Mouse (Mus musculus): ENCODE data around the gene Asb2. TPM values are rescaled to one million over a fixed set of nuclear protein-coding genes. Genes with fewer than 3 reads are reported as not detected.

Gene Asb2
- polyA plus RNA-seq, 1 experiment from 2014 or later = 1.8 TPM

DNA sequence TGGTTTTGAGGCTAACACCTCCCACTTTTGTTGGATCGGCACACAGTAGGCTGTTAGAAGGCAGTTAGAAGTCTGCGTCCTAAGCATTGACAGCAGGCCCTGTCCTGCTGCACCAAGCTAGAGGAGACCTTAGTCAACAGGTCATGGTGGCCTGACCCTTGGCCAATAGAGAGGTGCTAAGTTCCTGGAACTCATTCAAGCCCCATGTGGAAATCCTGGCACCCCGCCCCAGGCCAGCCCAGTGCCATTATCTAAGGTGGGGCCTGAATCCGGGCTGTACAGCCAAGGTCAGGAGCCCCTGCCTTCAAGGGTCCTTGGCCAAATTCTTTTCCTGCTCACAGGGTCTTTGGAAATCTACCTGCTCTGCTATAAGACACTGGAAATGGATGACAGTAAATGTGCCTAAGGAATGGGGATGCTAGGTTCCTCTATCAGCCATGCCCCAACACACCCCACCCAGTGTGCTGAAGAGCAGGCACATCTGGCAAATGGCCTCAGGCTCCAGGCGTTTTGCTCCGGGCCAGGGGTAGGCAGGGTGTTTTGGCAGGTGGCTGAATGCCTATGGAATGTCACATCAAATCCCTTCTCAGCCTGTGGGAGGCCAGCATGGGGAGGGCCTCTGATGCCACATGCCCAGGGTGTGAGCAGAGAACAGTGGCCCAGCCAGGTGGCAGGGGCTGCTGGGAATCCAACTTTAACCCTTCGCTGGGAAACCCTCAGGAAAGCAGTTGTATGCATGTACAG is 27.2 kb downstream of the Asb2 start:
- TF ChIP-seq CTCF (IDR thresholded peaks at IDR 0.05; ENCODE audit: low read depth) = no peak
- H3K27me3 ChIP-seq (ENCODE audit: insufficient read depth, low read length) = peaks cover 11% of the 10 kb centered on the region; the same call in 1 of the 2 replicates
- no peaks in the 10 kb centered on the region for H3K9me3 ChIP-seq (replicated peaks; ENCODE audit: low read length)
- no peaks in the 10 kb centered on the region; the same call in 1 of the 2 replicates for H3K4me1 ChIP-seq (replicated peaks; ENCODE audit: insufficient read depth, low read length)
- no peak for DNase-seq (ENCODE audit: low spot score)
- no peak overlapping the region for H3K4me2 ChIP-seq (ENCODE audit: low read length)
- WGBS = 57% methylated on average over 7 of the region's 7 CpGs
- H3K4me3 ChIP-seq (replicated peaks; ENCODE audit: low read depth, low read length) = no peak overlapping the region
- H3K36me3 ChIP-seq (ENCODE audit: insufficient read depth, low read length) = no peaks in the 10 kb centered on the region
- ATAC-seq (replicated peaks; ENCODE audit: low FRiP score, low read depth) = no peak
- H3K27ac ChIP-seq = no peak overlapping the region
- H3K9ac ChIP-seq (ENCODE audit: low read depth, low read length) = no peak overlapping the region

DNA sequence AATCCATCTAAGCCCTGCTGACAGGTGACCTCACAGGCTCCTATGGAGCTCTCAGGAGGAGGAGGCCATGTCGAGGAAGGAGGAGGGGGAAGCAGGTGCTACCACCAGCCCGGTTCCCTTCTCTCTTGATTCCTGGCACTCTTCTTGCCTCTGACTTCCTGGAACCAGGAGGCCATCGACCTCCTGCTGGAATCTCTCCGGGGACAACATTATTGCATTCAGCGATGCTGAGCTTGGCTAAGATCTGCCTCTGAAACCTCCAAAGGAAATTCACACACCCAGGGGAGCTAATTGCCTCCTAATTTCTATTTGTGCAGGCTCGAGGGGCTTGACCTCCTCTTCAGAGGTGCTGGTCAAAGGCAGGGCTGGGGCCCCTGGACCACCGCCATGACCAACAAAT is 28.7 kb downstream of the Asb2 start:
- Histone ChIP-seq H3K4me3 (replicated peaks; ENCODE audit: low read depth, low read length) (no peak overlapping the region), H3K9ac (ENCODE audit: low read depth, low read length) (no peak overlapping the region), H3K27ac (no peak overlapping the region), H3K4me2 (ENCODE audit: low read length) (no peak overlapping the region), H3K4me1 (replicated peaks; ENCODE audit: insufficient read depth, low read length) (no peaks in the 10 kb centered on the region; the same call in 1 of the 2 replicates), H3K9me3 (replicated peaks; ENCODE audit: low read length) (no peaks in the 10 kb centered on the region), H3K36me3 (ENCODE audit: insufficient read depth, low read length) (no peaks in the 10 kb centered on the region), H3K27me3 (ENCODE audit: insufficient read depth, low read length) (peaks cover 12% of the 10 kb centered on the region; the same call in 1 of the 2 replicates)
- ATAC-seq (replicated peaks; ENCODE audit: low FRiP score, low read depth) (no peak), DNase-seq (ENCODE audit: low spot score) (no peak)
- no peak for TF ChIP-seq CTCF (IDR thresholded peaks at IDR 0.05; ENCODE audit: low read depth)
- 25% methylated on average over 7 of the region's 7 CpGs for WGBS

GRCm38 (mm10) chr12:103326569-103326968 is 29.2 kb downstream of the Asb2 start:
- Histone ChIP-seq H3K27ac (no peak overlapping the region), H3K27me3 (ENCODE audit: insufficient read depth, low read length) (peaks cover 12% of the 10 kb centered on the region; the same call in 1 of the 2 replicates), H3K4me1 (replicated peaks; ENCODE audit: insufficient read depth, low read length) (no peaks in the 10 kb centered on the region; the same call in 1 of the 2 replicates), H3K9ac (ENCODE audit: low read depth, low read length) (no peak overlapping the region), H3K36me3 (ENCODE audit: insufficient read depth, low read length) (no peaks in the 10 kb centered on the region), H3K4me3 (replicated peaks; ENCODE audit: low read depth, low read length) (no peak overlapping the region), H3K4me2 (ENCODE audit: low read length) (no peak overlapping the region), H3K9me3 (replicated peaks; ENCODE audit: low read length) (no peaks in the 10 kb centered on the region)
- no peak for TF ChIP-seq CTCF (IDR thresholded peaks at IDR 0.05; ENCODE audit: low read depth)
- DNase-seq (ENCODE audit: low spot score) = no peak
- no peak for ATAC-seq (replicated peaks; ENCODE audit: low FRiP score, low read depth)
- 81% methylated on average over 4 of the region's 4 CpGs for WGBS

GRCm38 (mm10) chr12:103325156-103325857 is 30.5 kb downstream of the Asb2 start:
- Histone ChIP-seq H3K9ac (ENCODE audit: low read depth, low read length) (no peak overlapping the region), H3K27me3 (ENCODE audit: insufficient read depth, low read length) (peaks cover 12% of the 10 kb centered on the region; the same call in 1 of the 2 replicates), H3K4me1 (replicated peaks; ENCODE audit: insufficient read depth, low read length) (no peaks in the 10 kb centered on the region; the same call in 1 of the 2 replicates), H3K4me2 (ENCODE audit: low read length) (peak overlapping the region; percentile 48), H3K4me3 (replicated peaks; ENCODE audit: low read depth, low read length) (peak overlapping the region; percentile 15), H3K36me3 (ENCODE audit: insufficient read depth, low read length) (no peaks in the 10 kb centered on the region), H3K27ac (no peak overlapping the region), H3K9me3 (replicated peaks; ENCODE audit: low read length) (no peaks in the 10 kb centered on the region)
- peak; percentile 96 for DNase-seq (ENCODE audit: low spot score)
- WGBS = 10% methylated on average over 60 of the region's 60 CpGs
- peak; percentile 96 for ATAC-seq (replicated peaks; ENCODE audit: low FRiP score, low read depth)
- TF ChIP-seq CTCF (IDR thresholded peaks at IDR 0.05; ENCODE audit: low read depth) = peak; percentile 92

- Histone ChIP-seq H3K4me1 (replicated peaks; ENCODE audit: insufficient read depth, low read length) (no peaks in the 10 kb centered on the region; the same call in 1 of the 2 replicates), H3K27ac (no peak overlapping the region), H3K4me2 (ENCODE audit: low read length) (no peak overlapping the region), H3K9ac (ENCODE audit: low read depth, low read length) (no peak overlapping the region), H3K27me3 (ENCODE audit: insufficient read depth, low read length) (peaks cover 12% of the 10 kb centered on the region; the same call in 1 of the 2 replicates), H3K9me3 (replicated peaks; ENCODE audit: low read length) (no peaks in the 10 kb centered on the region), H3K4me3 (replicated peaks; ENCODE audit: low read depth, low read length) (no peak overlapping the region), H3K36me3 (ENCODE audit: insufficient read depth, low read length) (no peaks in the 10 kb centered on the region)
- TF ChIP-seq CTCF (IDR thresholded peaks at IDR 0.05; ENCODE audit: low read depth) = peak; percentile 79
- WGBS = 16% methylated on average over 3 of the region's 3 CpGs
- peak; percentile 73 for DNase-seq (ENCODE audit: low spot score)
- ATAC-seq (replicated peaks; ENCODE audit: low FRiP score, low read depth) = no peak
Observed at GRCm38 (mm10) chr12:103322801-103323200, 33.0 kb downstream of the Asb2 start.

DNA sequence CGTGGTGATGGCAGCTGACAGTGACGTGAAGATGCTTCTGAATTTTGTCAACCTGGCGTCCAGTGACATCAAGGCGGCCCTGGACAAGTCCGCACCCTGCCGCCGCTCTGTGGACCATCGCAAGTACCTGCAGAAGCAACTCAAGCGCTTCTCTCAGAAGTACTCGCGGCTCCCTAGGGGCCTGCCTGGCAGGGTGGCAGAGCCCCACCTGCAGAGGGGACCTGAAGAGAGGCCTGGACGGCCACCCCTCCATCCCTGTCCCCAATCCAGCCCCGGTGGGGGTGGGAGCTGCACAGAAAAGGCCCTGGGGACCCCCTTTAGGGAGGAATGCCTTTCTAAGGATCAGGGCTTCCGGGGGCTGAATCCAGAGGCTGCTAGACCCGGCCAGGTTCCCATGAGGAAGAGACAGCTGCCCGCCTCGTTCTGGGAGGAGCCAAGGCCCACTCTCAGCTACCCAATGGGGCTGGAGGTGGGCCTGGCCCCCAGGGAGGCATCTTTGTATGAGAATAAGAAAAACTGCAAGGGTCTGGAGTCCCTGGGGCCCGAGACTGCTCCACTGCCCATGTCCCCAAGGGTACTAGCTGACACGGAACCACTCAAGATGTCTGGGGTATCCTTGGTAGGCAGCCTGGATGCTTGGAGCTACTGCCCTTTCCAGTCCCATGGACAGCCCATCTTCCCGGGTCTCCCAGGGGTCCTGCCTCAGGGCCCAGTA is 39.8 kb downstream of the Asb2 start:
- Histone ChIP-seq H3K27me3 (ENCODE audit: insufficient read depth, low read length) (0 out of 2 replicates have a peak, but pooled peaks cover 9% of the 10 kb centered on the region), H3K27ac (no peak overlapping the region), H3K9me3 (replicated peaks; ENCODE audit: low read length) (no peaks in the 10 kb centered on the region), H3K9ac (ENCODE audit: low read depth, low read length) (no peak overlapping the region), H3K4me3 (replicated peaks; ENCODE audit: low read depth, low read length) (no peak overlapping the region), H3K4me2 (ENCODE audit: low read length) (no peak overlapping the region), H3K4me1 (replicated peaks; ENCODE audit: insufficient read depth, low read length) (peaks cover 5% of the 10 kb centered on the region; the same call in 1 of the 2 replicates), H3K36me3 (ENCODE audit: insufficient read depth, low read length) (no peaks in the 10 kb centered on the region)
- ATAC-seq (replicated peaks; ENCODE audit: low FRiP score, low read depth) (no peak), DNase-seq (ENCODE audit: low spot score) (no peak)
- no peak for TF ChIP-seq CTCF (IDR thresholded peaks at IDR 0.05; ENCODE audit: low read depth)
- 58% methylated on average over 19 of the region's 20 CpGs for WGBS

All from kidney, postnatal 0 days (tissue).